Mouse (Mus musculus): ENCODE measurements around the gene Mettl24.
A peak's percentile ranks its signal among the peaks of the same experiment; 100 is the strongest.

Mettl24 gene

GRCm38 (mm10) chr10:40685641-40686040 lies 2.6 kb downstream of the Mettl24 start:
- DNase-seq: no peak

- DNase-seq: no peak
Observed at GRCm38 (mm10) chr10:40686976-40687375, 3.9 kb downstream of the Mettl24 start.

GRCm38 (mm10) chr10:40687407-40687806 lies 4.3 kb downstream of the Mettl24 start:
- DNase-seq: no peak

- DNase-seq: no peak
Observed at GRCm38 (mm10) chr10:40688266-40688665, 5.2 kb downstream of the Mettl24 start.

GRCm38 (mm10) chr10:40688873-40689272 lies 5.8 kb downstream of the Mettl24 start:
- no peak for DNase-seq

GRCm38 (mm10) chr10:40698652-40699051 lies 15.6 kb downstream of the Mettl24 start:
- no peak for DNase-seq

GRCm38 (mm10) chr10:40711127-40711526 lies 28.0 kb downstream of the Mettl24 start:
- DNase-seq: peak; percentile 33

- peak; percentile 86 for DNase-seq
Observed at GRCm38 (mm10) chr10:40713018-40713608, 30.0 kb downstream of the Mettl24 start.

GRCm38 (mm10) chr10:40713829-40714228 lies 30.7 kb downstream of the Mettl24 start:
- peak; percentile 75 for DNase-seq

- peak; percentile 70 for DNase-seq
Observed at GRCm38 (mm10) chr10:40715151-40715550, 32.1 kb downstream of the Mettl24 start.

- DNase-seq: peak; percentile 54
Observed at GRCm38 (mm10) chr10:40716296-40716695, 33.2 kb downstream of the Mettl24 start.

GRCm38 (mm10) chr10:40716713-40717112 lies 33.6 kb downstream of the Mettl24 start:
- peak; percentile 41 for DNase-seq

- DNase-seq: peak; percentile 51
Observed at GRCm38 (mm10) chr10:40718362-40718761, 35.3 kb downstream of the Mettl24 start.

GRCm38 (mm10) chr10:40719062-40719461 lies 36.0 kb downstream of the Mettl24 start:
- peak; percentile 33 for DNase-seq

- peak; percentile 58 for DNase-seq
Observed at GRCm38 (mm10) chr10:40720883-40721282, 37.8 kb downstream of the Mettl24 start.

GRCm38 (mm10) chr10:40724342-40724741 lies 41.3 kb downstream of the Mettl24 start:
- DNase-seq: peak; percentile 64

- peak; percentile 70 for DNase-seq
Observed at GRCm38 (mm10) chr10:40725066-40725465, 42.0 kb downstream of the Mettl24 start.

GRCm38 (mm10) chr10:40725471-40725870 lies 42.4 kb downstream of the Mettl24 start:
- peak; percentile 64 for DNase-seq

GRCm38 (mm10) chr10:40726288-40726902 lies 43.3 kb downstream of the Mettl24 start:
- DNase-seq: peak; percentile 27

GRCm38 (mm10) chr10:40726989-40727388 lies 43.9 kb downstream of the Mettl24 start:
- peak; percentile 2 for DNase-seq

GRCm38 (mm10) chr10:40730200-40730599 lies 47.1 kb downstream of the Mettl24 start:
- no peak for DNase-seq

- DNase-seq: peak; percentile 34
Observed at GRCm38 (mm10) chr10:40733291-40733690, 50.2 kb downstream of the Mettl24 start.

- no peak for DNase-seq
Observed at GRCm38 (mm10) chr10:40736172-40736571, 53.1 kb downstream of the Mettl24 start.

- DNase-seq: peak; percentile 86
Observed at GRCm38 (mm10) chr10:40737274-40738112, 54.4 kb downstream of the Mettl24 start.

Data from heart, adult 11 months (tissue).